Mouse (Mus musculus): ENCODE data around the gene Kctd11. TPM values are rescaled to one million over a fixed set of nuclear protein-coding genes. Genes with fewer than 3 reads are reported as not detected.
"Not testable (repeated sequence)": the region's sequence is repeated elsewhere in the genome, so short reads cannot be mapped to it uniquely, and the experiment has no call there.

Kctd11 gene
- polyA plus RNA-seq (2011; ENCODE audit: insufficient read depth, insufficient read length, low read depth, missing spikeins): 5.2 and 6.3 TPM in 2 replicates

DNA sequence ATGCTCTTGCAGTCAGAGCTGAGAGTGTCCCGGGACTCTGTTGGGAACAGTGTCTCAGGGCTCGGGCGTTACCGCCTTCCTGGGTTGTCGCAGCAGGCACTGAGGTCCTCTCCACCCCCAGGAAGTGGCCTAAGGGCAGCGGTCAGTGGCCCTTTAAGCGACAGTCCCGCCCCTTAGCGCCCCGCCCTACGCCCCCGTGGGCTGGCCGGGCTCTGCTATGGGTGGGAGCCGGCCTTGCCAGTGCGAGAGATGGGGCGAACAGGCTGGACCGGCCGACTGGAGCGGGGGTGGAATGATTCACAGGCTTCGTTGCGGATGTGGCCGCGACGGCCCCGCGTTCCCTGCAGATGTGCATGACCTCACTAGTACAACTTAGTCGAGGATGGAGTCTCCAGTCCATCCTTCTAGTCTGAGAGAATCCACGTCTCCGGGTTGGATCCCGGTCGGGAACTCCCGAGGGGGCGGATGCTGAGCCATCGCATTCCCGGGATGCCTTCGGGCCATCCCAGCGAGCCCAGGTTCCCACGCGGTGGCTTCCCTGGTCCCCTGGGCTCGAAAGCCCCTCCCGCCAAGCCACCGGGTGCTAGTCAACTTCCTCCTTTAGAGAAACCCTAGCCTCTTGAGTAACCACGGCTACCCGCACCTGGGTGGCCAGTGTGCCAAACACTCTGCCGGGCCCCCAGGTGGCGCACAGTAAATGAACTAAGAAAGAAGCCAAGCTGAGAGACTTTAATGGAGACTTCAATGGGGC, at the start of gene Kctd11:
Gene Kctd11 (minus strand): TSS at position 554 of the 751 bp plus-strand sequence.
- no peaks in the 10 kb centered on the region for H3K27me3 ChIP-seq (ENCODE audit: control insufficient read depth, insufficient read depth, low read length, poor library complexity, severe bottlenecking)
- H3K4me3 ChIP-seq (ENCODE audit: low read depth, low read length): peak within 1 kb of the TSS; percentile 81
- peaks cover 1% of the 10 kb centered on the region for H3K4me1 ChIP-seq (ENCODE audit: control insufficient read depth, insufficient read depth, low read length)
- no peaks in the 10 kb centered on the region for H3K36me3 ChIP-seq (ENCODE audit: control insufficient read depth, insufficient read depth, low read length, poor library complexity, severe bottlenecking)
- TF ChIP-seq POLR2A (IDR thresholded peaks at IDR 0.05; ENCODE audit: insufficient read depth, low read length): no peak
- no peak for TF ChIP-seq EP300 (IDR thresholded peaks at IDR 0.05; ENCODE audit: insufficient read depth, low read depth, low read length)
- peak; percentile 4 for TF ChIP-seq CTCF (IDR thresholded peaks at IDR 0.05; ENCODE audit: low read depth, low read length)
- H3K9ac ChIP-seq (ENCODE audit: low read depth, poor library complexity, severe bottlenecking): peak within 1 kb of the TSS; percentile 49
- H3K27ac ChIP-seq (ENCODE audit: insufficient read depth, low read length): peak within 1 kb of the TSS; percentile 34; the same call in 1 of the 2 replicates
- no peaks in the 10 kb centered on the region for H3K9me3 ChIP-seq (replicated peaks; ENCODE audit: control insufficient read depth, insufficient read depth, low read length, poor library complexity, severe bottlenecking)

DNA sequence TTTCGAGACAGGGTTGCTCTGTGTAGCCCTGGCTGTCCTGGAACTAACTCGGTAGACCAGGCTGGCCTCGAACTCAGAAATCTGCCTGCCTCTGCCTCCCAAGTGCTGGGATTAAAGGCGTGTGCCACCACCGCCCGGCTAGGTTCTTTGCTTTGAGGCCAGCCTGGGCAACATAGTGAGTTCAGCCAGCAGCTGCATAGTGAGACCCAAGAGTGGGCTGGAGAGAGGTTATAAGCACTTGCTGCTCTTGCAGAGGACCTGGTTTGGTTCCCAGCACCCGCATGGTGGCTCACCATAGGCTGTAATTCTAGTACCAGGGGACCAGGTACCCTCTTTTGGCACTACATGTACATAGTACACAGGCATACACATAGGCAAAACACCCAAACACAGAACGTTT, 49.0 kb upstream of the Kctd11 start:
- H3K27me3 ChIP-seq (ENCODE audit: control insufficient read depth, insufficient read depth, low read length, poor library complexity, severe bottlenecking); H3K9ac ChIP-seq (ENCODE audit: low read depth, poor library complexity, severe bottlenecking); H3K4me1 ChIP-seq (ENCODE audit: control insufficient read depth, insufficient read depth, low read length); H3K36me3 ChIP-seq (ENCODE audit: control insufficient read depth, insufficient read depth, low read length, poor library complexity, severe bottlenecking); H3K9me3 ChIP-seq (replicated peaks; ENCODE audit: control insufficient read depth, insufficient read depth, low read length, poor library complexity, severe bottlenecking); H3K4me3 ChIP-seq (ENCODE audit: low read depth, low read length); H3K27ac ChIP-seq (ENCODE audit: insufficient read depth, low read length): not testable (repeated sequence)

DNA sequence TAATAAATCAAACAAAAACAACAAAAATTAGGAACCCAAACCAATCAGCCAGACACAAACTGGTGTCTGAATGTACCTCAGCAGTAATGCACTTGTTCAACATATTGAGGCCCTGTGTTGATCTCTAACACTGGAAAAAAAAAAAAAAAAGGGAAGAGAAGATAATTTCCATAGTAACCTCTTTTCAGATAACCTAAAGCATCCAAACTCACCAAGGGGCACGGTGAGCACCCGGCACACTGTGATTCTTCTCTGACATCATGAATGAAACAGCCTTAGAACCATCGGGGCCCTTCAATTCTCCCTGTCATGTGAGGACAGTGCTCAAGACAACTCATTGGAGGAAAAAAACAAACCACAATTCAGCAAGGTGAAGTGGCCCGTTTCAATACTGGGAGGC, 48.5 kb upstream of the Kctd11 start:
- Histone ChIP-seq H3K4me3 (ENCODE audit: low read depth, low read length) (no peak overlapping the region), H3K36me3 (ENCODE audit: control insufficient read depth, insufficient read depth, low read length, poor library complexity, severe bottlenecking) (no peaks in the 10 kb centered on the region), H3K9ac (ENCODE audit: low read depth, poor library complexity, severe bottlenecking) (no peak overlapping the region), H3K9me3 (replicated peaks; ENCODE audit: control insufficient read depth, insufficient read depth, low read length, poor library complexity, severe bottlenecking) (no peaks in the 10 kb centered on the region), H3K27ac (ENCODE audit: insufficient read depth, low read length) (no peak overlapping the region), H3K27me3 (ENCODE audit: control insufficient read depth, insufficient read depth, low read length, poor library complexity, severe bottlenecking) (no peaks in the 10 kb centered on the region), H3K4me1 (ENCODE audit: control insufficient read depth, insufficient read depth, low read length) (no peaks in the 10 kb centered on the region)
- TF ChIP-seq EP300 (IDR thresholded peaks at IDR 0.05; ENCODE audit: insufficient read depth, low read depth, low read length): no peak
- TF ChIP-seq POLR2A (IDR thresholded peaks at IDR 0.05; ENCODE audit: insufficient read depth, low read length): no peak
- no peak for TF ChIP-seq CTCF (IDR thresholded peaks at IDR 0.05; ENCODE audit: low read depth, low read length)

DNA sequence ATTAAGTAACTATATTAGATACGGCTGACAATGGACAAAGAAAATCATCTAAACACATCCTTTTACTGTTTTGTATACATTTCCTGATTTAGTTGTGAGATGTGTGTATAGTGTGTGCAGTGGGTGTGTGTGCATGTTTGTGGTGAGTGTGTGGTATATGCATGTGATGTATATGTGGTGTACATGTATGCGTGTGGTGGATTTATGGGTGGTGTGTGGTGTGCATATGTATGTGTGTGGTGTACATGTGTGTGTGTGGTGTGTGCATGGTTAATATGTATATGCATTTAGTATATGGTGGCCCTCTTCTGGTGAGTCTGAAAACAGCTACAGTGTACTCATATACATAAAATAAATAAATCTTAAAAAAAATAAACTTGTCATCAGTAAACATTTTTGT, 46.3 kb upstream of the Kctd11 start:
- H3K4me3 ChIP-seq (ENCODE audit: low read depth, low read length): no peak overlapping the region
- no peaks in the 10 kb centered on the region for H3K27me3 ChIP-seq (ENCODE audit: control insufficient read depth, insufficient read depth, low read length, poor library complexity, severe bottlenecking)
- H3K36me3 ChIP-seq (ENCODE audit: control insufficient read depth, insufficient read depth, low read length, poor library complexity, severe bottlenecking): no peaks in the 10 kb centered on the region
- no peaks in the 10 kb centered on the region for H3K4me1 ChIP-seq (ENCODE audit: control insufficient read depth, insufficient read depth, low read length)
- no peaks in the 10 kb centered on the region for H3K9me3 ChIP-seq (replicated peaks; ENCODE audit: control insufficient read depth, insufficient read depth, low read length, poor library complexity, severe bottlenecking)
- TF ChIP-seq POLR2A (IDR thresholded peaks at IDR 0.05; ENCODE audit: insufficient read depth, low read length): no peak
- no peak for TF ChIP-seq CTCF (IDR thresholded peaks at IDR 0.05; ENCODE audit: low read depth, low read length)
- no peak for TF ChIP-seq EP300 (IDR thresholded peaks at IDR 0.05; ENCODE audit: insufficient read depth, low read depth, low read length)
- no peak overlapping the region for H3K27ac ChIP-seq (ENCODE audit: insufficient read depth, low read length)
- H3K9ac ChIP-seq (ENCODE audit: low read depth, poor library complexity, severe bottlenecking): no peak overlapping the region

DNA sequence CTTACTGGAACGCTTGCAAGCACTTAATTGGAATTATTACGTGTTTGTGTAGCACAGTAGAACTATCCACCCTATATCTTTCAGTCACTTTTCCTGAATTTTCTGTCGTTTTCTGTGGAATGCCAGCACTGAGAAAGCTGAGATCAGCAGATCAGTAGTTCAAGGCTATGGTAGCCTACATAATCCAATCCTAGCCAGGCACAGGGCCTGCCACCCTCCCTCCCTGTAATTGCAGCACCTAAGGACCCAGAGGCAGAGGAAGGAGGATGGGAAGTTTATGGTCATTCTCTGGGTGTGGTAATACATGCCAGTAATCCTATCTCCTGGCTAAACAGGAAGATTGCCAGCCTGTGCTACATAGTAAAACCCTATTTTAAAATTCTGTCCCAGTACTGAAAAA, 41.6 kb upstream of the Kctd11 start:
- no peaks in the 10 kb centered on the region for H3K9me3 ChIP-seq (replicated peaks; ENCODE audit: control insufficient read depth, insufficient read depth, low read length, poor library complexity, severe bottlenecking)
- TF ChIP-seq POLR2A (IDR thresholded peaks at IDR 0.05; ENCODE audit: insufficient read depth, low read length): no peak
- TF ChIP-seq CTCF (IDR thresholded peaks at IDR 0.05; ENCODE audit: low read depth, low read length): no peak
- TF ChIP-seq EP300 (IDR thresholded peaks at IDR 0.05; ENCODE audit: insufficient read depth, low read depth, low read length): no peak
- 0 out of 2 replicates have a peak overlapping the region, but pooled peaks have one; percentile 34 for H3K4me3 ChIP-seq (ENCODE audit: low read depth, low read length)
- H3K36me3 ChIP-seq (ENCODE audit: control insufficient read depth, insufficient read depth, low read length, poor library complexity, severe bottlenecking): peaks cover 22% of the 10 kb centered on the region
- peak overlapping the region; percentile 85 for H3K9ac ChIP-seq (ENCODE audit: low read depth, poor library complexity, severe bottlenecking)
- H3K4me1 ChIP-seq (ENCODE audit: control insufficient read depth, insufficient read depth, low read length): peaks cover 2% of the 10 kb centered on the region
- peak overlapping the region; percentile 98 for H3K27ac ChIP-seq (ENCODE audit: insufficient read depth, low read length)
- no peaks in the 10 kb centered on the region for H3K27me3 ChIP-seq (ENCODE audit: control insufficient read depth, insufficient read depth, low read length, poor library complexity, severe bottlenecking)

DNA sequence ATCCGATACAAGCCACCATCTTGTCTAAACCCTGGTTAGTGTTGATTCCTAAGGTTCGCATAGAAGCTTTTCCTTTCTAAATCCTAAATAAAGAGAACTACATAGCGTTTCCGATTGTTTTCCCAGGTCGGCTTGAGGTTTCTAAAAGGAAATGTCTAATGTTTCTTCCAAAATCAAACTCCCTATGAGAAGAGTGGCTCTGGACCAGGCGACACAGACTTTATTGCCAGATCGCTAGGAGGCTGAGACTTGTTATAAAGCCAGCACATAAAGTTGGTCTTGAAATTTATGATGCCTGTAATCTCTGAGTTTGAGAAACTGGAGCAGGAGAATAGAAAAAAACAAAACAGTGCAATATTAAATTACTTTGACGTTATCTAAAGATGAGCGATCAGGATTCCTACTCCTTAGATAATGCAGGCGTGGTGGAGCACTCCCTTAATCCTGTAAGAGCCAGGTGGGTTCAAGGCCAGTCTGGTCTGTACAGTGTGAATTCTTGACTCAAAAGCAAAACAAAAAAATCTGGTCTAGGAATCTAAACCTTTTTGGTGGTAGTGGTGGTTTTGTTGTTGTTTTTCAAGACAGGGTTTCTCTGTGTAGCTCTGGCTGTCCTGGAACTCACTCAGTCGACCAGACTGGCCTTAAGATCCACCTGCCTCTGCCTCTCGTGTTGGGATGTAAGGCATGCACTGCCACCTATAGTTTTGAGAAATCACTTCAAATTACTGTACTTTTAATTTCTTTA, 41.0 kb upstream of the Kctd11 start:
- H3K27me3 ChIP-seq (ENCODE audit: control insufficient read depth, insufficient read depth, low read length, poor library complexity, severe bottlenecking): no peaks in the 10 kb centered on the region
- peak overlapping the region; percentile 94 for H3K4me3 ChIP-seq (ENCODE audit: low read depth, low read length)
- TF ChIP-seq POLR2A (IDR thresholded peaks at IDR 0.05; ENCODE audit: insufficient read depth, low read length): no peak
- no peak for TF ChIP-seq CTCF (IDR thresholded peaks at IDR 0.05; ENCODE audit: low read depth, low read length)
- no peak for TF ChIP-seq EP300 (IDR thresholded peaks at IDR 0.05; ENCODE audit: insufficient read depth, low read depth, low read length)
- H3K9ac ChIP-seq (ENCODE audit: low read depth, poor library complexity, severe bottlenecking): peak overlapping the region; percentile 85
- peaks cover 28% of the 10 kb centered on the region for H3K36me3 ChIP-seq (ENCODE audit: control insufficient read depth, insufficient read depth, low read length, poor library complexity, severe bottlenecking)
- H3K27ac ChIP-seq (ENCODE audit: insufficient read depth, low read length): peak overlapping the region; percentile 98
- H3K4me1 ChIP-seq (ENCODE audit: control insufficient read depth, insufficient read depth, low read length): peaks cover 2% of the 10 kb centered on the region
- H3K9me3 ChIP-seq (replicated peaks; ENCODE audit: control insufficient read depth, insufficient read depth, low read length, poor library complexity, severe bottlenecking): no peaks in the 10 kb centered on the region

Data from ES-Bruce4 (cell line).